Mouse (Mus musculus) midbrain, embryonic 15.5 days (tissue): ENCODE data around the gene Agtrap. TPM values are rescaled to one million over a fixed set of nuclear protein-coding genes. Genes with fewer than 3 reads are reported as not detected.

Experiments
- ATAC-seq: fragments of 200-750 bp; cut with Nextera tagmentation; replicated peaks from 2 replicates; pipeline ENCODE4 v1.8.0; 2017; ENCODE audit warnings: moderate TSS enrichment
- H3K27ac ChIP-seq: fragments of 300-500 bp; sonication (generic); 2 replicates; pipeline ENCODE4 v1.5.1; 2015; ENCODE audit warnings: mild to moderate bottlenecking, inconsistent platforms
- H3K27me3 ChIP-seq: fragments of 300-500 bp; sonication (generic); replicated peaks from 2 replicates; pipeline ENCODE4 v1.6.1; 2015; ENCODE audit warnings: inconsistent platforms
- H3K36me3 ChIP-seq: fragments of 300-500 bp; sonication (generic); replicated peaks from 2 replicates; pipeline ENCODE4 v1.6.1; 2015; ENCODE audit warnings: inconsistent platforms
- H3K4me1 ChIP-seq: fragments of 300-500 bp; sonication (generic); 2 replicates; pipeline ENCODE4 v1.6.1; 2015; ENCODE audit warnings: inconsistent platforms
- H3K4me2 ChIP-seq: fragments of 300-500 bp; sonication (generic); 2 replicates; pipeline ENCODE4 v1.6.1; 2015; ENCODE audit warnings: inconsistent platforms, mild to moderate bottlenecking, moderate library complexity
- H3K4me3 ChIP-seq: fragments of 300-500 bp; sonication (generic); 2 replicates; pipeline ENCODE4 v1.5.1; 2015; ENCODE audit warnings: mild to moderate bottlenecking, inconsistent platforms
- H3K9ac ChIP-seq: fragments of 300-500 bp; sonication (generic); 2 replicates; pipeline ENCODE4 v1.6.1; 2015; ENCODE audit warnings: mild to moderate bottlenecking, inconsistent platforms
- H3K9me3 ChIP-seq: fragments of 300-500 bp; sonication (generic); 2 replicates; pipeline ENCODE4 v1.6.1; 2016; ENCODE audit warnings: inconsistent platforms
- WGBS: fragments of 180-500 bp; shearing (Covaris S2); methylation state at CpG from one replicate; pipeline ENCODE4 v1.1.7; 2015; ENCODE audit warnings: mixed read lengths; 5-methylcytosine and 5-hydroxymethylcytosine counted together
- polyA plus RNA-seq: library from polyadenylated mRNA; unstranded; fragments of >200 nt; fragmentation: Nextera tagmentation; extraction: Ambion mirVana; gene quantifications from 2 replicates; pipeline ENCODE4 v1.2.1, GENCODE M21; 2015

The Agtrap gene
- polyA plus RNA-seq, 1 experiment from 2014 or later: 5.5 TPM

GRCm38 (mm10) chr4:148098666-148099065 lies 10.8 kb upstream of the Agtrap start:
- H3K27ac ChIP-seq: no peak overlapping the region
- 91% methylated on average over 3 of the region's 3 CpGs for WGBS
- H3K9me3 ChIP-seq: no peaks in the 10 kb centered on the region
- no peak overlapping the region for H3K4me2 ChIP-seq
- no peaks in the 10 kb centered on the region for H3K27me3 ChIP-seq
- no peak overlapping the region for H3K9ac ChIP-seq
- no peak overlapping the region for H3K4me3 ChIP-seq
- no peaks in the 10 kb centered on the region for H3K36me3 ChIP-seq
- ATAC-seq: no peak
- peaks cover 11% of the 10 kb centered on the region for H3K4me1 ChIP-seq

GRCm38 (mm10) chr4:148097936-148098335 lies 10.1 kb upstream of the Agtrap start:
- ATAC-seq: no peak
- Histone ChIP-seq H3K27me3 (no peaks in the 10 kb centered on the region), H3K27ac (no peak overlapping the region), H3K9me3 (no peaks in the 10 kb centered on the region), H3K4me1 (peaks cover 11% of the 10 kb centered on the region), H3K4me2 (no peak overlapping the region), H3K4me3 (no peak overlapping the region), H3K36me3 (no peaks in the 10 kb centered on the region), H3K9ac (no peak overlapping the region)
- WGBS: 88% methylated on average over 2 of the region's 2 CpGs

GRCm38 (mm10) chr4:148095081-148095480 lies 7.2 kb upstream of the Agtrap start:
- H3K27ac ChIP-seq: no peak overlapping the region
- H3K9me3 ChIP-seq: no peaks in the 10 kb centered on the region
- no peak overlapping the region for H3K4me3 ChIP-seq
- H3K9ac ChIP-seq: no peak overlapping the region
- H3K4me1 ChIP-seq: no peaks in the 10 kb centered on the region
- H3K4me2 ChIP-seq: no peak overlapping the region
- H3K27me3 ChIP-seq: no peaks in the 10 kb centered on the region
- H3K36me3 ChIP-seq: no peaks in the 10 kb centered on the region
- 73% methylated on average over 4 of the region's 4 CpGs for WGBS
- ATAC-seq: no peak

GRCm38 (mm10) chr4:148094161-148094560 lies 6.3 kb upstream of the Agtrap start:
- H3K4me1 ChIP-seq: no peaks in the 10 kb centered on the region
- H3K9me3 ChIP-seq: no peaks in the 10 kb centered on the region
- no peak for ATAC-seq
- H3K4me2 ChIP-seq: no peak overlapping the region
- H3K4me3 ChIP-seq: no peak overlapping the region
- no peak overlapping the region for H3K9ac ChIP-seq
- no peaks in the 10 kb centered on the region for H3K27me3 ChIP-seq
- no peaks in the 10 kb centered on the region for H3K36me3 ChIP-seq
- no peak overlapping the region for H3K27ac ChIP-seq
- WGBS: 85% methylated on average over 5 of the region's 5 CpGs

- H3K36me3 ChIP-seq: no peaks in the 10 kb centered on the region
- no peak overlapping the region for H3K9ac ChIP-seq
- H3K27ac ChIP-seq: no peak overlapping the region
- no peak overlapping the region for H3K4me3 ChIP-seq
- 87% methylated on average over 11 of the region's 11 CpGs for WGBS
- no peaks in the 10 kb centered on the region for H3K9me3 ChIP-seq
- H3K4me2 ChIP-seq: no peak overlapping the region
- no peaks in the 10 kb centered on the region for H3K27me3 ChIP-seq
- peaks cover 10% of the 10 kb centered on the region for H3K4me1 ChIP-seq
- no peak for ATAC-seq
These were observed 4.9 kb upstream of the Agtrap start for GRCm38 (mm10) chr4:148092551-148093271.

- Histone ChIP-seq H3K4me1 (peaks cover 17% of the 10 kb centered on the region), H3K9me3 (no peaks in the 10 kb centered on the region), H3K4me3 (no peak overlapping the region), H3K9ac (no peak overlapping the region), H3K27ac (no peak overlapping the region), H3K36me3 (no peaks in the 10 kb centered on the region), H3K4me2 (no peak overlapping the region), H3K27me3 (no peaks in the 10 kb centered on the region)
- WGBS: 95% methylated on average over 1 of the region's 1 CpGs
- ATAC-seq: no peak
These were observed 3.4 kb upstream of the Agtrap start for GRCm38 (mm10) chr4:148091181-148091580.

- WGBS: 63% methylated on average over 4 of the region's 4 CpGs
- ATAC-seq: no peak
These were observed 1.3 kb upstream of the Agtrap start for GRCm38 (mm10) chr4:148089166-148089565.

GRCm38 (mm10) chr4:148087091-148087906 lies 532 bp downstream of the Agtrap start:
- H3K4me1 ChIP-seq: peaks cover 17% of the 10 kb centered on the region
- no peak overlapping the region; the same call in 1 of the 2 replicates for H3K27ac ChIP-seq
- ATAC-seq: peak; percentile 70
- WGBS: 4% methylated on average over 30 of the region's 30 CpGs
- no peaks in the 10 kb centered on the region for H3K36me3 ChIP-seq
- H3K4me2 ChIP-seq: peak overlapping the region; percentile 89
- H3K9me3 ChIP-seq: no peaks in the 10 kb centered on the region
- no peaks in the 10 kb centered on the region for H3K27me3 ChIP-seq
- peak overlapping the region; percentile 50 for H3K4me3 ChIP-seq
- H3K9ac ChIP-seq: peak overlapping the region; percentile 54

More at GRCm38 (mm10) chr4:148089166-148089565, 1.3 kb upstream of the Agtrap start:
- H3K9me3 ChIP-seq: no peaks in the 10 kb centered on the region
- H3K4me3 ChIP-seq: no peak overlapping the region
- no peak overlapping the region for H3K27ac ChIP-seq
- H3K36me3 ChIP-seq: no peaks in the 10 kb centered on the region
- H3K9ac ChIP-seq: no peak overlapping the region
- H3K4me1 ChIP-seq: peaks cover 17% of the 10 kb centered on the region
- H3K4me2 ChIP-seq: no peak overlapping the region
- H3K27me3 ChIP-seq: no peaks in the 10 kb centered on the region

- 82% methylated on average over 3 of the region's 3 CpGs for WGBS
These were observed 1.9 kb downstream of the Agtrap start for GRCm38 (mm10) chr4:148085907-148086305.

GRCm38 (mm10) chr4:148085131-148085906 lies 2.5 kb downstream of the Agtrap start:
- WGBS: 52% methylated on average over 10 of the region's 10 CpGs

More at GRCm38 (mm10) chr4:148085907-148086305, 1.9 kb downstream of the Agtrap start:
- no peaks in the 10 kb centered on the region for H3K9me3 ChIP-seq
- no peak overlapping the region for H3K9ac ChIP-seq
- no peak overlapping the region for H3K27ac ChIP-seq
- no peak overlapping the region for H3K4me2 ChIP-seq
- ATAC-seq: no peak
- H3K27me3 ChIP-seq: no peaks in the 10 kb centered on the region
- peaks cover 17% of the 10 kb centered on the region for H3K4me1 ChIP-seq
- H3K4me3 ChIP-seq: no peak overlapping the region
- no peaks in the 10 kb centered on the region for H3K36me3 ChIP-seq

GRCm38 (mm10) chr4:148084261-148084714 lies 3.5 kb downstream of the Agtrap start:
- WGBS: 14% methylated on average over 8 of the region's 8 CpGs

More at GRCm38 (mm10) chr4:148085131-148085906, 2.5 kb downstream of the Agtrap start:
- Histone ChIP-seq H3K4me2 (no peak overlapping the region), H3K36me3 (no peaks in the 10 kb centered on the region), H3K4me1 (peaks cover 17% of the 10 kb centered on the region), H3K27ac (no peak overlapping the region), H3K9ac (no peak overlapping the region), H3K27me3 (no peaks in the 10 kb centered on the region), H3K4me3 (no peak overlapping the region), H3K9me3 (no peaks in the 10 kb centered on the region)
- no peak for ATAC-seq

More at GRCm38 (mm10) chr4:148084261-148084714, 3.5 kb downstream of the Agtrap start:
- no peak overlapping the region for H3K4me3 ChIP-seq
- ATAC-seq: no peak
- H3K9me3 ChIP-seq: no peaks in the 10 kb centered on the region
- H3K27me3 ChIP-seq: no peaks in the 10 kb centered on the region
- H3K9ac ChIP-seq: no peak overlapping the region
- no peak overlapping the region for H3K4me2 ChIP-seq
- no peaks in the 10 kb centered on the region for H3K36me3 ChIP-seq
- H3K4me1 ChIP-seq: peaks cover 17% of the 10 kb centered on the region
- no peak overlapping the region for H3K27ac ChIP-seq
